Mouse (Mus musculus): Measurements from ENCODE around the gene Fscn3. TPM values are rescaled to one million over a fixed set of nuclear protein-coding genes. Genes with fewer than 3 reads are reported as not detected.

Fscn3 gene
- 0.16 TPM in 1 of 2 replicates, not detected in the other for polyA plus RNA-seq (2014; fragmentation: Nextera tagmentation; extraction: Ambion mirVana)

DNA sequence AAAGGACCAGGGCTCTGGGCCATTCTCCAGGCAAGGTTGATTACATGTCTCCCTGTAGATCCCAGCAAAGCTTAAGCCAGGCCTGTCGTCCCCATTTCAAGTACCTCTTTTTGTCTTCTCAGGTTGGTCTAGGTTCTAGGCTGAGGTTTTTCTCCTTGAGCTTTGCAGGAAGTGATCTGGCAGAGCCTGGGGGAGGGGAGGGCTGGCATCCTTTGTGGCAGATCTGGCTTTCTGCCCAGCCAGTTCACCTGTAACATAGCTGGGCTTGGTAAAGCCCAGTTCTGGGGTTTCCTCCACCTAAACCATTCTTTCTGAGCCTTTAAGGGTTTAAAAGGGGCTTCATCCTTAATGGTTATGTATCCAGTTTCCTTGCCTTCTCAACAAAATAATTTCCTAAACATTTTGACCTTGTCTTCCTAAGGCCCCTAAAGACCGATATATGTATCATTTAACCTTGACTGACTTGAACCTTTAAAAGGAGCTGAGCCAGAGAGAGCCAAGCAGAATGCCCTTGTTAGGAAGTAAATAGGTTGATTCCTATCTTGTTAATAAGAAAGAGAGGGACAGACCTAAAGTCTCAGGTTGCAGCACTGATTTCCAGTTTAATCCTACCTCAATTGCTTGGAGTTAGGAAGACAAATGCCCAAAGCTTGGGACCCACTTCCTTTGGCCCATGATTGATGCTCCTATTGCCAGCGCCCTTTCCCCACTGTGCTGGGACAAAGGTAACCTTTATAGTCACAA lies at the start of gene Fscn3:
TSS of gene Fscn3 (plus strand) at position 694 of the 744 bp plus-strand sequence.
- WGBS: 83% methylated on average over 3 of the region's 3 CpGs
- no peak within 1 kb of the TSS for H3K9ac ChIP-seq (ENCODE audit: low read length)
- H3K27me3 ChIP-seq (ENCODE audit: control insufficient read depth, insufficient read depth, low read length): no peaks in the 10 kb centered on the region
- no peak within 1 kb of the TSS for H3K27ac ChIP-seq (ENCODE audit: low read depth, low read length)
- no peak for DNase-seq (ENCODE audit: low spot score)
- no peaks in the 10 kb centered on the region for H3K9me3 ChIP-seq (ENCODE audit: control insufficient read depth, low read length)
- H3K4me2 ChIP-seq (ENCODE audit: low read depth): no peak within 1 kb of the TSS
- no peaks in the 10 kb centered on the region for H3K36me3 ChIP-seq (ENCODE audit: control insufficient read depth, insufficient read depth, low read length)
- H3K4me3 ChIP-seq (ENCODE audit: low read depth, low read length): no peak within 1 kb of the TSS
- ATAC-seq (ENCODE audit: insufficient read depth, low FRiP score, low TSS enrichment): no peak
- H3K4me1 ChIP-seq (ENCODE audit: control insufficient read depth, insufficient read depth, low read length): no peaks in the 10 kb centered on the region

- Histone ChIP-seq H3K36me3 (ENCODE audit: control insufficient read depth, insufficient read depth, low read length) (no peaks in the 10 kb centered on the region), H3K4me3 (ENCODE audit: low read depth, low read length) (no peak overlapping the region), H3K4me1 (ENCODE audit: control insufficient read depth, insufficient read depth, low read length) (no peaks in the 10 kb centered on the region), H3K27me3 (ENCODE audit: control insufficient read depth, insufficient read depth, low read length) (no peaks in the 10 kb centered on the region), H3K27ac (ENCODE audit: low read depth, low read length) (no peak overlapping the region), H3K4me2 (ENCODE audit: low read depth) (no peak overlapping the region), H3K9me3 (ENCODE audit: control insufficient read depth, low read length) (no peaks in the 10 kb centered on the region), H3K9ac (ENCODE audit: low read length) (no peak overlapping the region)
- WGBS: 59% methylated on average over 4 of the region's 4 CpGs
- DNase-seq (ENCODE audit: low spot score): no peak
- ATAC-seq (ENCODE audit: insufficient read depth, low FRiP score, low TSS enrichment): no peak
These were observed 45.6 kb upstream of the Fscn3 start for GRCm38 (mm10) chr6:28381983-28382382.

DNA sequence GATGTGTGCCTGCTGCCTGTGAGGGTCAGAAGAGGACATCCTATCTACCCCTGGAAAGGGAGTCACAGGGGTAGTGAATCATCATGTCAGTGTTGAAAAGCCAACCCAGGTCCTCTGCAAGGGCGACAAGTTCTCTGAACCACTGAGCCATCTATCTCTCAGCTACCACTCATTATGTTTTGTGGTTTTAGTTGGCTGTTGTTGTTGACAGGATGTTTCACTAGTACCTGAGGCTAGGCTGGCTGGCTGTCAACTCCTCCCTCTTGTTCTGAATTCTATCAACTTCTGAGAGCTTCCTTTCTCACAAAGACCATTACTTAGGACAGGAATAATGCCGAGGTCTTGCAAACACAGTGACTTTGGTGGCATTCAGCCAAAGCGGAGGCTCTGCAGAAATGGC lies 42.4 kb upstream of the Fscn3 start:
- ATAC-seq (ENCODE audit: insufficient read depth, low FRiP score, low TSS enrichment) (no peak), DNase-seq (ENCODE audit: low spot score) (no peak)
- Histone ChIP-seq H3K4me1 (ENCODE audit: control insufficient read depth, insufficient read depth, low read length) (no peaks in the 10 kb centered on the region), H3K4me3 (ENCODE audit: low read depth, low read length) (no peak overlapping the region), H3K27ac (ENCODE audit: low read depth, low read length) (no peak overlapping the region), H3K36me3 (ENCODE audit: control insufficient read depth, insufficient read depth, low read length) (no peaks in the 10 kb centered on the region), H3K27me3 (ENCODE audit: control insufficient read depth, insufficient read depth, low read length) (no peaks in the 10 kb centered on the region), H3K4me2 (ENCODE audit: low read depth) (no peak overlapping the region), H3K9ac (ENCODE audit: low read length) (no peak overlapping the region), H3K9me3 (ENCODE audit: control insufficient read depth, low read length) (no peaks in the 10 kb centered on the region)
- 93% methylated on average over 3 of the region's 3 CpGs for WGBS

DNA sequence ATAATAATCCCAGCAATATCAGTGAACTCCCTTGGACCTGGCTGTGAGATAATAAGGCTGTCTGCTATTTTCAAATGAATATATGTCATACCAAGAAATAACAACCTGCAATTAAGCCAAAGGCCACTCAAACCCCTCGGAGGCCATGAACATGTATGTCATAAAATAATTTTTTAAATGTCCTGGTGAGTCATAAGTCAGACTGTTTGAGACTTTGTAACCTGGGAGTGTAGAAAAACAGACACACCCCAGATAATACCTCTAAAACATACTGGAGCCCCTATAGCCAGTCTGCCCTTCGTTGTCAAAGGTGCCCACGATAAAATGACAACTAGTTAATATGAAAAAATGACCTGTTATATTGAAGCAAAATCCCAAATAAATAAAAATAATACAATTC lies 38.6 kb upstream of the Fscn3 start:
- ATAC-seq (ENCODE audit: insufficient read depth, low FRiP score, low TSS enrichment): no peak
- Histone ChIP-seq H3K36me3 (ENCODE audit: control insufficient read depth, insufficient read depth, low read length) (no peaks in the 10 kb centered on the region), H3K27ac (ENCODE audit: low read depth, low read length) (no peak overlapping the region), H3K4me3 (ENCODE audit: low read depth, low read length) (no peak overlapping the region), H3K9ac (ENCODE audit: low read length) (no peak overlapping the region), H3K4me2 (ENCODE audit: low read depth) (no peak overlapping the region), H3K27me3 (ENCODE audit: control insufficient read depth, insufficient read depth, low read length) (no peaks in the 10 kb centered on the region), H3K9me3 (ENCODE audit: control insufficient read depth, low read length) (no peaks in the 10 kb centered on the region), H3K4me1 (ENCODE audit: control insufficient read depth, insufficient read depth, low read length) (no peaks in the 10 kb centered on the region)
- WGBS: 92% methylated on average over 3 of the region's 3 CpGs
- no peak for DNase-seq (ENCODE audit: low spot score)

GRCm38 (mm10) chr6:28396051-28396852 lies 31.3 kb upstream of the Fscn3 start:
- Histone ChIP-seq H3K27ac (ENCODE audit: low read depth, low read length) (no peak overlapping the region), H3K9me3 (ENCODE audit: control insufficient read depth, low read length) (no peaks in the 10 kb centered on the region), H3K4me3 (ENCODE audit: low read depth, low read length) (peak overlapping the region; percentile 43), H3K4me1 (ENCODE audit: control insufficient read depth, insufficient read depth, low read length) (no peaks in the 10 kb centered on the region), H3K27me3 (ENCODE audit: control insufficient read depth, insufficient read depth, low read length) (no peaks in the 10 kb centered on the region), H3K9ac (ENCODE audit: low read length) (no peak overlapping the region), H3K4me2 (ENCODE audit: low read depth) (peak overlapping the region; percentile 67), H3K36me3 (ENCODE audit: control insufficient read depth, insufficient read depth, low read length) (no peaks in the 10 kb centered on the region)
- DNase-seq (ENCODE audit: low spot score) (no peak), ATAC-seq (ENCODE audit: insufficient read depth, low FRiP score, low TSS enrichment) (no peak)
- 23% methylated on average over 15 of the region's 15 CpGs for WGBS

DNA sequence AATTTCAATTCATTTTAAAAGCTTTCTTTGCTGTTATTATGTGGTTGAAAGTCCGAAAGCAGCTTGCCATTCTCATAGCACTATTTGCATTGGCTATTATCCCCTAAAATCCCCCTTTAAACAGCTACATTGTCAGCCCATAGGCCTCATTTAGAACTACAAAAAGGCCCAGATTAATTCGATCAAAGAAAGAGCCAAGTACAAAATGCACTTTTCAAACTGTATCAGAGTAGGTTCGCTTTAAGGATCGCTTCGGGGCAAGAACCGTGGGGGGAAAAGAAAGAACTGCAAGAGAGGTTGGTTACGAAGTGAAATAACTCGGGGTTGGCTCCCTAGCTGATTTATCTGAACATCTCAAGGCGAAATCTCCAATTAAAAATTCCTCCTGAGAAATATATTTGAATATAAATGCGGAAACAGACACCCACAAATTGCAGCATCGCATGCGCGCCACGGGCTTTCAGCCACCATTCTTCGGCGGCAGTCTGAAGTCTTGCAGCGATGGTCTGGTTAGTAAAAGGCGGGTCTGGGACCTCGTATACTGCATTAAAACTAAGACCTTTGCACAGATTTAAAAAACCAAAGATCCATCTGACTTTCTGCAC lies 30.6 kb upstream of the Fscn3 start:
- WGBS: 1% methylated on average over 19 of the region's 19 CpGs
- no peaks in the 10 kb centered on the region for H3K9me3 ChIP-seq (ENCODE audit: control insufficient read depth, low read length)
- no peak for ATAC-seq (ENCODE audit: insufficient read depth, low FRiP score, low TSS enrichment)
- DNase-seq (ENCODE audit: low spot score): peak; percentile 59
- H3K36me3 ChIP-seq (ENCODE audit: control insufficient read depth, insufficient read depth, low read length): no peaks in the 10 kb centered on the region
- H3K9ac ChIP-seq (ENCODE audit: low read length): peak overlapping the region; percentile 57
- H3K4me2 ChIP-seq (ENCODE audit: low read depth): peak overlapping the region; percentile 67
- H3K4me3 ChIP-seq (ENCODE audit: low read depth, low read length): peak overlapping the region; percentile 43
- H3K27ac ChIP-seq (ENCODE audit: low read depth, low read length): no peak overlapping the region
- no peaks in the 10 kb centered on the region for H3K4me1 ChIP-seq (ENCODE audit: control insufficient read depth, insufficient read depth, low read length)
- no peaks in the 10 kb centered on the region for H3K27me3 ChIP-seq (ENCODE audit: control insufficient read depth, insufficient read depth, low read length)

- DNase-seq (ENCODE audit: low spot score): peak; percentile 70
- H3K9me3 ChIP-seq (ENCODE audit: control insufficient read depth, low read length): no peaks in the 10 kb centered on the region
- H3K36me3 ChIP-seq (ENCODE audit: control insufficient read depth, insufficient read depth, low read length): no peaks in the 10 kb centered on the region
- peak within 1 kb of the TSS; percentile 30; the same call in 1 of the 2 replicates for H3K27ac ChIP-seq (ENCODE audit: low read depth, low read length)
- peak within 1 kb of the TSS; percentile 67 for H3K4me2 ChIP-seq (ENCODE audit: low read depth)
- peak; percentile 73 for ATAC-seq (ENCODE audit: insufficient read depth, low FRiP score, low TSS enrichment)
- H3K27me3 ChIP-seq (ENCODE audit: control insufficient read depth, insufficient read depth, low read length): no peaks in the 10 kb centered on the region
- H3K4me1 ChIP-seq (ENCODE audit: control insufficient read depth, insufficient read depth, low read length): no peaks in the 10 kb centered on the region
- peak within 1 kb of the TSS; percentile 43 for H3K4me3 ChIP-seq (ENCODE audit: low read depth, low read length)
- WGBS: under 1% methylated on average over 33 of the region's 33 CpGs
- H3K9ac ChIP-seq (ENCODE audit: low read length): peak within 1 kb of the TSS; percentile 57
These were observed 29.8 kb upstream of the Fscn3 start, which contains the start of gene Zfp800 for GRCm38 (mm10) chr6:28397681-28398203. TSS of gene Zfp800 (minus strand) at chr6:28398005.

- ATAC-seq (ENCODE audit: insufficient read depth, low FRiP score, low TSS enrichment) (no peak), DNase-seq (ENCODE audit: low spot score) (no peak)
- H3K4me2 ChIP-seq (ENCODE audit: low read depth): no peak overlapping the region
- H3K4me1 ChIP-seq (ENCODE audit: control insufficient read depth, insufficient read depth, low read length): no peaks in the 10 kb centered on the region
- H3K9ac ChIP-seq (ENCODE audit: low read length): no peak overlapping the region
- no peak overlapping the region for H3K27ac ChIP-seq (ENCODE audit: low read depth, low read length)
- no peaks in the 10 kb centered on the region for H3K36me3 ChIP-seq (ENCODE audit: control insufficient read depth, insufficient read depth, low read length)
- H3K27me3 ChIP-seq (ENCODE audit: control insufficient read depth, insufficient read depth, low read length): no peaks in the 10 kb centered on the region
- WGBS: 88% methylated on average over 3 of the region's 3 CpGs
- H3K9me3 ChIP-seq (ENCODE audit: control insufficient read depth, low read length): no peaks in the 10 kb centered on the region
- no peak overlapping the region for H3K4me3 ChIP-seq (ENCODE audit: low read depth, low read length)
These were observed 28.9 kb upstream of the Fscn3 start for GRCm38 (mm10) chr6:28398726-28399125.
